In the genomic region with DNA sequence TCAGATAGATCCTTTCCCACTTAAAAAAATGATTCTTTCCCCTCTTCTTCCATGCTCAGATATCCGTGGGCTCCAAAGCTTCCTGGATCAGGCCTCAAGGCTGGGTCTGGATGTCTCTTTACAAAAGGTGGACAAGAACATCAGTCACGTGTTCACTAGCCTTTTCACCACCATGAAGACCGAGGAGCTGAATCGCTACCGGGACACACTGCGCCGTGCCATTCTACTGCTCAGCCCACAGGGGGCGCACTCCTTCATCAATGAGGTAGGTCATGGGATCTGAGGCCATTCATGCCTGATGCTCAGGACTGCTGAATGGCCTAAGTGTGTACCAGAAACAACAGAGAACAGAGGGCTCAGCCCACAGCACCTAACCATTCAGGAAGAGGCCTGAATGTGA, we compare ENCODE assay signal across 18 mouse cellular contexts.
DNase-seq lines count a peak whose midpoint lies in the region; ATAC-seq and TF ChIP-seq lines count a peak whose summit lies in the region.
"Had no signal": no experiment of that assay in that cellular context is flagged by ENCODE, and none has a peak within 500 bp of the region (broad histone marks: within the 10 kb centered on the region; RNA-seq: fewer than 3 reads in every experiment).

No protein-coding gene starts in this region.

- H3K9ac ChIP-seq in forebrain, postnatal 0 days = no peak overlapping the region
- no peak overlapping the region for H3K9ac ChIP-seq in forebrain, embryonic 11.5 days (ENCODE audit: low read length)
- no peak overlapping the region for H3K9ac ChIP-seq in stomach, postnatal 0 days (ENCODE audit: low read length)
- H3K9ac ChIP-seq: embryonic facial prominence, embryonic 12.5 days; heart, embryonic 12.5 days; hindbrain, embryonic 15.5 days had no signal

- H3K27me3 ChIP-seq in forebrain, postnatal 0 days (ENCODE audit: insufficient read depth, low read length) = 0 out of 2 replicates have a peak, but pooled peaks cover 3% of the 10 kb centered on the region
- no peaks in the 10 kb centered on the region for H3K27me3 ChIP-seq in forebrain, embryonic 11.5 days (ENCODE audit: control insufficient read depth, insufficient read depth, low read length)
- no peaks in the 10 kb centered on the region for H3K27me3 ChIP-seq in testis, adult 2 months (ENCODE audit: control insufficient read depth, insufficient read depth, low read length)
- no peaks in the 10 kb centered on the region for H3K27me3 ChIP-seq in stomach, postnatal 0 days (ENCODE audit: control insufficient read depth, insufficient read depth, low read length)
- H3K27me3 ChIP-seq: embryonic facial prominence, embryonic 12.5 days; heart, embryonic 12.5 days; hindbrain, embryonic 15.5 days had no signal

- H3K4me2 ChIP-seq in forebrain, postnatal 0 days (ENCODE audit: low read depth) = no peak overlapping the region
- no peak overlapping the region for H3K4me2 ChIP-seq in forebrain, embryonic 11.5 days (ENCODE audit: low read depth, low read length, severe bottlenecking)
- H3K4me2 ChIP-seq in stomach, postnatal 0 days (replicated peaks; ENCODE audit: low read depth) = no peak overlapping the region
- H3K4me2 ChIP-seq: embryonic facial prominence, embryonic 12.5 days; heart, embryonic 12.5 days; hindbrain, embryonic 15.5 days had no signal

- no peak for DNase-seq in forebrain, postnatal 0 days
- no peak for DNase-seq in forebrain, embryonic 11.5 days (ENCODE audit: low spot score)
- DNase-seq in layer of hippocampus, adult 2 months (ENCODE audit: low spot score in 2 of 2) = no peak
- DNase-seq in layer of hippocampus, adult 9-10 months (ENCODE audit: low spot score) = no peak
- no peak for DNase-seq in testis, postnatal 10 days (ENCODE audit: low spot score)
- DNase-seq in stomach, postnatal 0 days (ENCODE audit: low spot score) = no peak
- no peak for DNase-seq in thymus, postnatal 0 days (ENCODE audit: low spot score)
- DNase-seq: adrenal gland, adult 8-10 months; cerebellum, adult 11-12 months; gastrocnemius, postnatal 10 days; lung, adult 2 months; lung, postnatal 4 days; midbrain, embryonic 14.5 days; thymus, adult 2 months had no signal

- ATAC-seq in forebrain, postnatal 0 days = no peak
- ATAC-seq in forebrain, embryonic 11.5 days (replicated peaks; ENCODE audit: low FRiP score) = no peak
- no peak for ATAC-seq in stomach, postnatal 0 days (ENCODE audit: low FRiP score, low TSS enrichment)

- no peak for TF ChIP-seq EP300 in stomach, postnatal 0 days (optimal IDR thresholded peaks at IDR 0.05)

- no peak overlapping the region for H3K4me3 ChIP-seq in forebrain, postnatal 0 days (ENCODE audit: low read depth, low read length)
- no peak overlapping the region for H3K4me3 ChIP-seq in forebrain, embryonic 11.5 days (ENCODE audit: low read depth, low read length)
- no peak overlapping the region for H3K4me3 ChIP-seq in layer of hippocampus, adult 2 months
- H3K4me3 ChIP-seq in testis, adult 2 months (ENCODE audit: control insufficient read depth, low read depth, low read length) = no peak overlapping the region
- H3K4me3 ChIP-seq in stomach, postnatal 0 days (ENCODE audit: low read depth, low read length) = no peak overlapping the region
- H3K4me3 ChIP-seq: embryonic facial prominence, embryonic 12.5 days; heart, embryonic 12.5 days; hindbrain, embryonic 15.5 days had no signal

- TF ChIP-seq CTCF in forebrain, postnatal 0 days (IDR thresholded peaks at IDR 0.05; ENCODE audit: low read depth) = peak; percentile 24; the same call in 1 of the 2 replicates
- TF ChIP-seq CTCF in layer of hippocampus, adult 2 months (conservative IDR thresholded peaks at IDR 0.05) = peak; percentile 57
- TF ChIP-seq CTCF in testis, adult 2 months (IDR thresholded peaks at IDR 0.05; ENCODE audit: control insufficient read depth, insufficient read depth, insufficient replicate concordance, low read depth, low read length) = peak; percentile 77; the same call in 1 of the 2 replicates
- TF ChIP-seq CTCF in stomach, postnatal 0 days (IDR thresholded peaks at IDR 0.05; ENCODE audit: low read depth) = peak; percentile 35

- H3K27ac ChIP-seq in forebrain, postnatal 0 days (ENCODE audit: low read depth, low read length) = no peak overlapping the region
- H3K27ac ChIP-seq in forebrain, embryonic 11.5 days (ENCODE audit: low read depth, low read length) = no peak overlapping the region
- H3K27ac ChIP-seq in layer of hippocampus, adult 2 months = no peak overlapping the region
- H3K27ac ChIP-seq in testis, adult 2 months (ENCODE audit: control insufficient read depth, insufficient read depth, low read depth, low read length) = no peak overlapping the region
- H3K27ac ChIP-seq in stomach, postnatal 0 days (replicated peaks) = no peak overlapping the region
- H3K27ac ChIP-seq: embryonic facial prominence, embryonic 12.5 days; hindbrain, embryonic 15.5 days had no signal

- WGBS in forebrain, postnatal 0 days = 93% methylated on average over 8 of the region's 8 CpGs
- WGBS in forebrain, embryonic 11.5 days = 90% methylated on average over 8 of the region's 8 CpGs
- WGBS in stomach, postnatal 0 days = 93% methylated on average over 8 of the region's 8 CpGs

- TF ChIP-seq POLR2A in testis, adult 2 months (IDR thresholded peaks at IDR 0.05; ENCODE audit: control insufficient read depth, low read depth, low read length) = no peak

- no peaks in the 10 kb centered on the region for H3K36me3 ChIP-seq in forebrain, postnatal 0 days (ENCODE audit: insufficient read depth)
- H3K36me3 ChIP-seq in forebrain, embryonic 11.5 days (ENCODE audit: control insufficient read depth, insufficient read depth, low read length) = no peaks in the 10 kb centered on the region
- H3K36me3 ChIP-seq in testis, adult 2 months (ENCODE audit: control insufficient read depth, insufficient read depth, low read length) = no peaks in the 10 kb centered on the region
- no peaks in the 10 kb centered on the region for H3K36me3 ChIP-seq in stomach, postnatal 0 days (ENCODE audit: control insufficient read depth, insufficient read depth, low read length)
- H3K36me3 ChIP-seq: embryonic facial prominence, embryonic 12.5 days; heart, embryonic 12.5 days; hindbrain, embryonic 15.5 days had no signal

- H3K9me3 ChIP-seq in forebrain, postnatal 0 days (ENCODE audit: low read length) = no peaks in the 10 kb centered on the region
- H3K9me3 ChIP-seq in forebrain, embryonic 11.5 days (ENCODE audit: control insufficient read depth, low read length) = no peaks in the 10 kb centered on the region
- H3K9me3 ChIP-seq in stomach, postnatal 0 days (ENCODE audit: control insufficient read depth, low read length) = no peaks in the 10 kb centered on the region
- H3K9me3 ChIP-seq: embryonic facial prominence, embryonic 12.5 days; hindbrain, embryonic 15.5 days had no signal

- H3K4me1 ChIP-seq in forebrain, postnatal 0 days (ENCODE audit: insufficient read depth) = no peaks in the 10 kb centered on the region
- no peaks in the 10 kb centered on the region for H3K4me1 ChIP-seq in forebrain, embryonic 11.5 days (replicated peaks; ENCODE audit: control insufficient read depth, insufficient read depth, low read length)
- H3K4me1 ChIP-seq in testis, adult 2 months (ENCODE audit: control insufficient read depth, insufficient read depth, low read length) = no peaks in the 10 kb centered on the region
- H3K4me1 ChIP-seq in stomach, postnatal 0 days (replicated peaks; ENCODE audit: control insufficient read depth, insufficient read depth) = no peaks in the 10 kb centered on the region
- H3K4me1 ChIP-seq: embryonic facial prominence, embryonic 12.5 days; heart, embryonic 12.5 days; hindbrain, embryonic 15.5 days had no signal

Comparison
In these comparisons a context has a peak if more than half of its experiments do, and no peak if none do; other contexts are left out.
1. CTCF ChIP-seq: peak in every context shown above with its lines; median percentile 77 in testis, adult 2 months; 57 in layer of hippocampus, adult 2 months; 35 in stomach, postnatal 0 days; 24 in forebrain, postnatal 0 days.